In the genomic region with DNA sequence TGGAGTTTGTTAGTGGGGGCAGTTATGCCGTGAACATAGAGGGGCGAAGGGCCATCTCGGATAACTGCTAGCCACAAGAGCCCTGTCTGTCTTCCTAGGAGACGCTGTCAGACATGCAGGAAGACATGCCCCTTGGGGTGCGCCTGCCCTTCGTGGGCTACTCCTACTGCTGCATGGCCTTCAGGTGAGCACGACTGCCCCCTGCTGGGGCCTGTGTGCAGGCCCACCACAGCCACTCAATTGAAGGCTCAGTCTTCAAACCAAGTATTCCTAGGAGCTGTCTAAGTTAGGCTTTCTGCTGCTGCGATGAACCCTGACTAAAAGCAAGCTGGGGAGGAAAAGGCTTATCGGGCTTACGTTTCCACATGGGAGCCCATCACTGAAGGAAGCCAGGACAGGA, we compare ENCODE assay signal across 1 mouse cellular context.
TF ChIP-seq lines count a peak whose summit lies in the region.

No protein-coding gene starts in this region.

TF ChIP-seq in MEL, 35 proteins besides CTCF, POLR2A, EP300 and RAD21:
- TF ChIP-seq ZC3H11A (IDR thresholded peaks at IDR 0.05; ENCODE audit: low read depth, low read length) (peak; percentile 6; the same call in 1 of the 2 replicates), SMC3 (IDR thresholded peaks at IDR 0.05; ENCODE audit: low read depth, low read length) (peak; percentile 57), HCFC1 (IDR thresholded peaks at IDR 0.05; ENCODE audit: low read depth, low read length) (no peak)
